Mouse (Mus musculus): ENCODE measurements around the gene Cyp39a1. TPM values are rescaled to one million over a fixed set of nuclear protein-coding genes. Genes with fewer than 3 reads are reported as not detected.
A peak's percentile ranks its signal among the peaks of the same experiment; 100 is the strongest.

Cyp39a1 gene
- total RNA-seq (2017), result 7.6 to 17.5 TPM (median 13.2 TPM) in 3 replicates

GRCm38 (mm10) chr17:43667290-43667843 lies at the start of gene Cyp39a1:
TSS of gene Cyp39a1 (plus strand) at chr17:43667425.
- no peak for ATAC-seq (replicated peaks; ENCODE audit: insufficient number of reproducible peaks, low FRiP score, low TSS enrichment, poor library complexity, severe bottlenecking)

- ATAC-seq (replicated peaks; ENCODE audit: insufficient number of reproducible peaks, low FRiP score, low TSS enrichment, poor library complexity, severe bottlenecking), result no peak
Measured at GRCm38 (mm10) chr17:43619156-43619555, 48.1 kb upstream of the Cyp39a1 start.

GRCm38 (mm10) chr17:43622076-43622475 lies 45.1 kb upstream of the Cyp39a1 start:
- ATAC-seq (replicated peaks; ENCODE audit: insufficient number of reproducible peaks, low FRiP score, low TSS enrichment, poor library complexity, severe bottlenecking), result no peak

- ATAC-seq (replicated peaks; ENCODE audit: insufficient number of reproducible peaks, low FRiP score, low TSS enrichment, poor library complexity, severe bottlenecking), result no peak
Measured at GRCm38 (mm10) chr17:43628246-43628645, 39.0 kb upstream of the Cyp39a1 start.

GRCm38 (mm10) chr17:43629026-43629495 lies 38.2 kb upstream of the Cyp39a1 start:
- no peak for ATAC-seq (replicated peaks; ENCODE audit: insufficient number of reproducible peaks, low FRiP score, low TSS enrichment, poor library complexity, severe bottlenecking)

GRCm38 (mm10) chr17:43629496-43630426 lies 37.5 kb upstream of the Cyp39a1 start, which contains the start of gene Tdrd6:
TSS of gene Tdrd6 (minus strand) at chr17:43630299.
- no peak for ATAC-seq (replicated peaks; ENCODE audit: insufficient number of reproducible peaks, low FRiP score, low TSS enrichment, poor library complexity, severe bottlenecking)

GRCm38 (mm10) chr17:43630427-43630760 lies 36.8 kb upstream of the Cyp39a1 start:
- no peak for ATAC-seq (replicated peaks; ENCODE audit: insufficient number of reproducible peaks, low FRiP score, low TSS enrichment, poor library complexity, severe bottlenecking)

- ATAC-seq (replicated peaks; ENCODE audit: insufficient number of reproducible peaks, low FRiP score, low TSS enrichment, poor library complexity, severe bottlenecking), result no peak
Measured at GRCm38 (mm10) chr17:43637146-43637545, 30.1 kb upstream of the Cyp39a1 start.

- no peak for ATAC-seq (replicated peaks; ENCODE audit: insufficient number of reproducible peaks, low FRiP score, low TSS enrichment, poor library complexity, severe bottlenecking)
Measured at GRCm38 (mm10) chr17:43640825-43641224, 26.4 kb upstream of the Cyp39a1 start.

GRCm38 (mm10) chr17:43643191-43643590 lies 24.0 kb upstream of the Cyp39a1 start:
- ATAC-seq (replicated peaks; ENCODE audit: insufficient number of reproducible peaks, low FRiP score, low TSS enrichment, poor library complexity, severe bottlenecking), result no peak

- ATAC-seq (replicated peaks; ENCODE audit: insufficient number of reproducible peaks, low FRiP score, low TSS enrichment, poor library complexity, severe bottlenecking), result no peak
Measured at GRCm38 (mm10) chr17:43644375-43644774, 22.9 kb upstream of the Cyp39a1 start.

GRCm38 (mm10) chr17:43645136-43645535 lies 22.1 kb upstream of the Cyp39a1 start:
- ATAC-seq (replicated peaks; ENCODE audit: insufficient number of reproducible peaks, low FRiP score, low TSS enrichment, poor library complexity, severe bottlenecking), result no peak

GRCm38 (mm10) chr17:43646925-43647324 lies 20.3 kb upstream of the Cyp39a1 start:
- ATAC-seq (replicated peaks; ENCODE audit: insufficient number of reproducible peaks, low FRiP score, low TSS enrichment, poor library complexity, severe bottlenecking), result no peak

- no peak for ATAC-seq (replicated peaks; ENCODE audit: insufficient number of reproducible peaks, low FRiP score, low TSS enrichment, poor library complexity, severe bottlenecking)
Measured at GRCm38 (mm10) chr17:43649641-43650436, 17.4 kb upstream of the Cyp39a1 start.

- ATAC-seq (replicated peaks; ENCODE audit: insufficient number of reproducible peaks, low FRiP score, low TSS enrichment, poor library complexity, severe bottlenecking), result no peak
Measured at GRCm38 (mm10) chr17:43651314-43652046, 15.7 kb upstream of the Cyp39a1 start.

- peak; percentile 94 for ATAC-seq (replicated peaks; ENCODE audit: insufficient number of reproducible peaks, low FRiP score, low TSS enrichment, poor library complexity, severe bottlenecking)
Measured at GRCm38 (mm10) chr17:43666576-43667289, 492 bp upstream of the Cyp39a1 start, which contains the start of gene Slc25a27. TSS of gene Slc25a27 (minus strand) at chr17:43667214.

GRCm38 (mm10) chr17:43669145-43669695 lies 2.0 kb downstream of the Cyp39a1 start:
- ATAC-seq (replicated peaks; ENCODE audit: insufficient number of reproducible peaks, low FRiP score, low TSS enrichment, poor library complexity, severe bottlenecking), result no peak

GRCm38 (mm10) chr17:43671907-43672306 lies 4.7 kb downstream of the Cyp39a1 start:
- no peak for ATAC-seq (replicated peaks; ENCODE audit: insufficient number of reproducible peaks, low FRiP score, low TSS enrichment, poor library complexity, severe bottlenecking)

Data from monocyte, adult 5-6 weeks (primary cell).